Mouse (Mus musculus) midbrain, embryonic 10.5 days (tissue): ENCODE data around the gene Kcnj6. TPM values are rescaled to one million over a fixed set of nuclear protein-coding genes. Genes with fewer than 3 reads are reported as not detected.
A peak's percentile ranks its signal among the peaks of the same experiment; 100 is the strongest.

Experiments used
- DNase-seq: peaks from one replicate; pipeline ENCODE4 v3.0.0-alpha.2; 2017; ENCODE audit warnings: low spot score
- H3K27ac ChIP-seq: fragments of 300-500 bp; sonication (generic); replicated peaks from 2 replicates; pipeline ENCODE4 v1.5.1; 2016; ENCODE audit warnings: mild to moderate bottlenecking
- H3K27me3 ChIP-seq: fragments of 300-500 bp; sonication (generic); 2 replicates; pipeline ENCODE4 v1.6.1; 2016; ENCODE audit warnings: low read depth, mild to moderate bottlenecking; ENCODE audit not compliant: poor library complexity, severe bottlenecking
- H3K36me3 ChIP-seq: fragments of 300-500 bp; sonication (generic); 2 replicates; pipeline ENCODE4 v1.6.1; 2016; ENCODE audit warnings: mild to moderate bottlenecking, moderate library complexity
- H3K4me1 ChIP-seq: fragments of 300-500 bp; sonication (generic); 2 replicates; pipeline ENCODE4 v1.6.1; 2016
- H3K4me3 ChIP-seq: fragments of 300-500 bp; sonication (generic); 2 replicates; pipeline ENCODE4 v1.5.1; 2016; ENCODE audit warnings: mild to moderate bottlenecking, moderate library complexity
- H3K9me3 ChIP-seq: fragments of 300-500 bp; sonication (generic); replicated peaks from 2 replicates; pipeline ENCODE4 v1.6.1; 2016; ENCODE audit warnings: mild to moderate bottlenecking
- WGBS: fragments of 180-500 bp; shearing (Covaris S2); methylation state at CpG from one replicate; pipeline ENCODE4 v1.1.7; 2016; 5-methylcytosine and 5-hydroxymethylcytosine counted together
- microRNA-seq: library from miRNA; unstranded; fragments of <30 nt; microRNA quantifications from one replicate; pipeline ENCODE4, GENCODE M21; 2017
- polyA plus RNA-seq: library from polyadenylated mRNA; unstranded; fragments of >200 nt; fragmentation: Nextera tagmentation; extraction: Ambion mirVana; gene quantifications from 2 replicates; pipeline ENCODE4 v1.2.1, GENCODE M21; 2016

Kcnj6 gene
- polyA plus RNA-seq, 1 experiment from 2014 or later, result 0.04 TPM

GRCm38 (mm10) chr16:94718919-94719318, 278.6 kb downstream of the Kcnj6 start:
- Histone ChIP-seq H3K27ac (0 out of 2 replicates have a peak overlapping the region, but pooled peaks have one; percentile 23), H3K27me3 (no peaks in the 10 kb centered on the region)

DNA sequence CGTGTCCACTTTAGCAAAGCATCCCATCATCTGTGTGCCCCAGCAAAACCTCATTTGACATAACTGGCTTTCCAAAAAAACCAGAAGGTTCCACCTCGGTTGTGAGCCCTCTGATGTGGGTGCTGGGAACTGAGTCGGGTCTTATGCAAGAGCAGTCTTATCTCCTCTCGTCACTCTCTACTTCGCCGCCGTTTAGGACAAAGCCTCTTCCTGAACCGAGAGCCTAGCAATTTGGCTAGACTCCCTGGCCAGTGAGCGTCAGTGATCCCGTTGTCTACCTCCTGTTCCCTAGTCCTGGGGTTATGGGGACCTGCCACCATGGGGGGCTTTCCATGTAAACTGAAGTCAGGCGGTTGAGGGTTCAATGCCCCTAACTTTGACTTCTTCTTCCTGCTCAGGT, 280.4 kb downstream of the Kcnj6 start:
- Histone ChIP-seq H3K36me3 (no peaks in the 10 kb centered on the region), H3K27ac (no peak overlapping the region), H3K4me1 (peaks cover 13% of the 10 kb centered on the region), H3K4me3 (no peak overlapping the region), H3K9me3 (peaks cover 6% of the 10 kb centered on the region; the same call in 1 of the 2 replicates), H3K27me3 (no peaks in the 10 kb centered on the region)
- WGBS, result 90% methylated on average over 11 of the region's 11 CpGs
- DNase-seq, result no peak

More at GRCm38 (mm10) chr16:94718919-94719318, 278.6 kb downstream of the Kcnj6 start:
- Histone ChIP-seq H3K4me3 (no peak overlapping the region), H3K4me1 (peaks cover 12% of the 10 kb centered on the region), H3K36me3 (no peaks in the 10 kb centered on the region), H3K9me3 (peaks cover 6% of the 10 kb centered on the region; the same call in 1 of the 2 replicates)
- WGBS, result 74% methylated on average over 4 of the region's 4 CpGs
- DNase-seq, result no peak

DNA sequence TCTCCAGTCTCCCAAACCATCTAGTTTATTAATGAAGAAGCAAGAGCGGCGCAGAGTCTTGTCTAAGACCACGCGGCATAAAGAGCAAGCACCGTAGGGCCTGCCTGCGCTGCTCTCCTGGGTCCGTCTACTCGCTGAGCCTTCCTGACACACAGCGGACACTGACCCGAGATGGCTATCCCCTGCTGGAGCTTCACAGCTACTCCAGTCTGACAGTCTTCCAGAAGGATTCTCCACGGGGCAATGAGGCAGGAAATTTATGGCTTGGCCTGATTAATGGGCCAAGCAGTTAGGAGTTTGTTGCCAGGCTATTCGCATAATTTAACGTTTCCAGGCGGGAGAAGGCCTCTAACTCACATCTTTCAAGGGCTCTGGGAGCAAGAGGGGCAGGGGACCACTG, 283.0 kb downstream of the Kcnj6 start:
- Histone ChIP-seq H3K4me1 (peaks cover 7% of the 10 kb centered on the region), H3K27me3 (no peaks in the 10 kb centered on the region), H3K27ac (no peak overlapping the region), H3K36me3 (no peaks in the 10 kb centered on the region), H3K9me3 (peaks cover 6% of the 10 kb centered on the region; the same call in 1 of the 2 replicates), H3K4me3 (no peak overlapping the region)
- no peak for DNase-seq
- WGBS, result 71% methylated on average over 14 of the region's 14 CpGs

DNA sequence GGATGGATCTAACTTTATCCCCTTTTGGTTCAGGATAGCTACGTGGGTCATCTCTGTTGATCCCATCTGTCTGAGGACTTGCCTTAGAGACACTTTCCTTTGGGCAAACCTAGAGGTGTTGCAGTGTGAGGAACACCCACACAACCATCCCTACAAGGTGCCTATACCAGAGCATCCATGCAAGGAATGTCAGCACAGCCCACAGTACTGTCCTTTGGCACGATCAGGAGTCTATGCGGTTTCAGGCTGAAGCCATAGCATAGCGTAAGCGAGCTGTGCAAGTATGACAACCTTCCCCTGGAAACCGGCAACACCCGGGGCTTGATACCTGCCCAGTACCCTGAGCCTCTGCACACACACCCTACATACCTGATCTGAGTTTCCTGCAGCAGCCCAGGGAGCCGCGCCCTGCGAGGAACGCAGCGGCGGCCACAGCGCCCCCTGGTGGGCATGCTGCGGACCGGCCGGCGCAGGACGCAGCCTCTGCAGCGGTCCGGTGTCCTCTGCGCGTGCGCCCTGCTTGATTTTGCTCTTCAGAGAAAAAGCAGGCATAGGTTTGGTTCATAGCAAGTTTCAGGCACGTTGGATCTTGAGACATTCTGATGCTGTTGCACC, 283.9 kb downstream of the Kcnj6 start:
- DNase-seq, result peak; percentile 78

DNA sequence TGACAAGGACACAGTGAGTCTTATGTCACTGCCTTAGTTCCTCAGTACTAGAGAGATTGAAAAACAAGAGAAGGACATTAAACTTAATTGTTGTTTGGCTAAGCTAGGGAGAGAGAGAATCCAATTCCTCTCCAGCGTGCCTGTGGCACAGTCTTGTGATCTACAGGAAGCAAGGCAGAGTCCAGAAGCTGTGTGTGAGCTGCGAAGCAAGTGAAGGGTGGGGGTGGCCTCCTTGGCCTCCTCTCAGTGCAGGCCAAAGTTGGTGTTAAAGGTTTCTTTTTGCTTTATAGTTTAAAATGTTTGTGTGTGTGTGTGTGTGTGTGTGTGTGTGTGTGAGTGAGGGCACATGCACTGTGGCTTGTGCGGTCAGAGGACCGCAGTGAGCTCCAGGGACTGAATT, 295.5 kb downstream of the Kcnj6 start:
- 89% methylated on average over 4 of the region's 4 CpGs for WGBS

More for the DNA sequence above, 283.9 kb downstream of the Kcnj6 start:
- Histone ChIP-seq H3K9me3 (peaks cover 6% of the 10 kb centered on the region; the same call in 1 of the 2 replicates), H3K27me3 (no peaks in the 10 kb centered on the region), H3K4me3 (peak overlapping the region; percentile 43), H3K27ac (no peak overlapping the region), H3K36me3 (no peaks in the 10 kb centered on the region), H3K4me1 (peaks cover 7% of the 10 kb centered on the region)
- 13% methylated on average over 25 of the region's 25 CpGs for WGBS

GRCm38 (mm10) chr16:94701141-94701540, 296.4 kb downstream of the Kcnj6 start:
- Histone ChIP-seq H3K4me1 (peaks cover 4% of the 10 kb centered on the region; the same call in 1 of the 2 replicates), H3K27me3 (no peaks in the 10 kb centered on the region), H3K4me3 (no peak overlapping the region), H3K36me3 (no peaks in the 10 kb centered on the region; the same call in 1 of the 2 replicates), H3K9me3 (no peaks in the 10 kb centered on the region), H3K27ac (no peak overlapping the region)
- no peak for DNase-seq
- WGBS, result 85% methylated on average over 4 of the region's 4 CpGs

More for the DNA sequence above, 295.5 kb downstream of the Kcnj6 start:
- Histone ChIP-seq H3K4me1 (peaks cover 4% of the 10 kb centered on the region; the same call in 1 of the 2 replicates), H3K4me3 (no peak overlapping the region), H3K36me3 (no peaks in the 10 kb centered on the region), H3K27ac (no peak overlapping the region), H3K27me3 (no peaks in the 10 kb centered on the region), H3K9me3 (no peaks in the 10 kb centered on the region)
- DNase-seq, result no peak

Small RNAs within 50 kb of the gene (microRNA-seq; reads per million reads assigned to microRNA genes)
- not detected for gene Gm22745
